Mouse (Mus musculus) lung, adult 2 months (tissue): ENCODE results near the gene Hmg20a.

Source experiments
- CTCF ChIP-seq: fragments of 200-500 bp; IDR thresholded peaks from 2 replicates; pipeline ENCODE4 v1.5.1; 2011; ENCODE audit warnings: mild to moderate bottlenecking, low read length, control low read depth; ENCODE audit not compliant: insufficient read depth
- POLR2A ChIP-seq: fragments of 200-500 bp; IDR thresholded peaks from 2 replicates; pipeline ENCODE4 v1.6.1; 2011; ENCODE audit warnings: low read depth, mild to moderate bottlenecking, control low read depth, low read length, borderline replicate concordance; ENCODE audit errors: extremely low read depth

DNA sequence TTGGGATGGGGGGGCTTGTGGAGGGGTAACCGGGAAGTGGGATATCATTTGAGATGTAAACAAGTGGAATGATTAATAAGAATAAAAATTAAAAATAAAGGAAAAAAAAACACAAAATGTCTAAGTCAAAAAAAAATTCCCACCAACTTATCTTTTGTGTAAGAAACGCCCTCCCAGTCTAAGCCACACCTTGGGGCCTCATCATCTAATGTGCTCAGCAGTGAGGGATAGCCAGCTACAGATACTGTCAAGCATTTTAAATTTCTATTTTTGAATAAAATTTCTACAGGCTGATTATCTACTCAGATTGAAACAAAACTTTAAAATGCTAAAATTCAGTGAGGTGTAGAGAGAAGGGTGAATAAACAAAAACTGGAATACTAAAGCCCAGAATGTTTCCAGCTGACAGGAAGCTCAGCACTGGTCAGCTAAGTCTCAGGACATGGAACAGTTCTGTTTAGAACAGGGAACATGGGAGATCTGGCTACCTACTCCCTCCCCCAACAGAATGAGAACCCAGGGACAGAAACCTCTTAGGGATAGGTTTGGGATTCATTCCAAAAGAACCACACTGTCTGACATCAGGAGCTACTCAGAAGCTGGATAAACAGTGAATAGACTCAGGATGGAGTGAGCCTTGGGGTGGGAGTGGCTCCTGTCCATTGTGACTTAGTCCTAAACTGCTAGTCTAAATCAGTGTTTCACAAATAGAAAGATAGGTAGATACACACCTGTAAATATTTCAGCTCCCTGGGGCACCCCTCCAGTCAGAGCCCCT lies 34.8 kb downstream of the Hmg20a start:
- TF ChIP-seq POLR2A (no peak), CTCF (no peak)
